Mouse (Mus musculus) ES-E14 (cell line): ENCODE measurements around the gene Vstm2b. TPM values are rescaled to one million over a fixed set of nuclear protein-coding genes. Genes with fewer than 3 reads are reported as not detected.

Experiments
- DNase-seq: peaks from one replicate; pipeline ENCODE4 v3.0.0-alpha.2; 2013; ENCODE audit warnings: low read depth, low spot score
- H3K27ac ChIP-seq: 2 replicates; pipeline ENCODE4 v1.5.1; 2012; ENCODE audit warnings: low read depth, mild to moderate bottlenecking, low read length, moderate library complexity, mixed read lengths; ENCODE audit not compliant: poor library complexity, insufficient read depth, severe bottlenecking
- H3K36me3 ChIP-seq: 2 replicates; pipeline ENCODE4 v1.6.1; 2012; ENCODE audit warnings: mild to moderate bottlenecking, low read length, moderate library complexity, mixed read lengths; ENCODE audit not compliant: control insufficient read depth, poor library complexity, insufficient read depth, severe bottlenecking
- H3K4me1 ChIP-seq, 2 experiments: fragments of 150-350 bp in 1 of 2; sonication (generic) in 1 of 2; 2 replicates each; pipeline ENCODE4 v1.6.1; 2012; ENCODE audit warnings: low read length in 2 of 2, mild to moderate bottlenecking in 1 of 2, mixed read lengths in 1 of 2; ENCODE audit not compliant: control insufficient read depth in 2 of 2, insufficient read depth in 2 of 2, poor library complexity in 1 of 2
- H3K4me3 ChIP-seq, 2 experiments: fragments of 150-350 bp in 1 of 2; sonication (generic) in 1 of 2; 2 replicates each; pipeline ENCODE4 v1.5.1; 2012; ENCODE audit warnings: low read length in 2 of 2, low read depth in 1 of 2, mild to moderate bottlenecking in 1 of 2, mixed read lengths in 1 of 2; ENCODE audit not compliant: insufficient read depth in 1 of 2, poor library complexity in 1 of 2, severe bottlenecking in 1 of 2
- H3K9ac ChIP-seq: 2 replicates; pipeline ENCODE4 v1.6.1; 2012; ENCODE audit warnings: low read depth, mild to moderate bottlenecking, low read length, mixed read lengths; ENCODE audit not compliant: poor library complexity, insufficient read depth, severe bottlenecking
- H3K9me3 ChIP-seq: fragments of 150-350 bp; sonication (generic); 2 replicates; pipeline ENCODE4 v1.6.1; 2012; ENCODE audit warnings: low read depth, mild to moderate bottlenecking, low read length; ENCODE audit not compliant: control insufficient read depth, insufficient read depth
- CHD2 ChIP-seq: IDR thresholded peaks from 2 replicates; pipeline ENCODE4 v1.6.1; 2014; ENCODE audit warnings: mild to moderate bottlenecking, low read depth, low read length, inconsistent platforms
- HCFC1 ChIP-seq: IDR thresholded peaks from 2 replicates; pipeline ENCODE4 v1.6.1; 2012; ENCODE audit warnings: low read length, inconsistent platforms, borderline replicate concordance; ENCODE audit not compliant: insufficient read depth
- MAFK ChIP-seq: IDR thresholded peaks from 2 replicates; pipeline ENCODE4 v1.6.1; 2014; ENCODE audit warnings: mild to moderate bottlenecking, low read depth, low read length, inconsistent platforms; ENCODE audit not compliant: insufficient read depth
- ZC3H11A ChIP-seq: IDR thresholded peaks from 2 replicates; pipeline ENCODE4 v1.6.1; 2012; ENCODE audit warnings: low read depth, mild to moderate bottlenecking, inconsistent platforms, low read length, borderline replicate concordance
- ZNF384 ChIP-seq: IDR thresholded peaks from 2 replicates; pipeline ENCODE4 v1.6.1; 2012; ENCODE audit warnings: low read depth, low read length, inconsistent platforms
- in situ Hi-C, 2 experiments: fragments of 600-800 bp; cut with MboI; formaldehyde crosslinking; loops; one replicate each; pipeline ENCODE4 v1.15.1; 2025; ENCODE audit warnings: low sequenced_read_pairs in 2 of 2, inconsistent platforms in 1 of 2; ENCODE audit not compliant: unreplicated experiment in 2 of 2
- total RNA-seq: library from RNA; depleted of rRNA; stranded (reverse); fragments of 300-350 nt; gene quantifications from 2 replicates; pipeline ENCODE4 v1.2.3, GENCODE M21; 2012

Vstm2b gene
- total RNA-seq, 1 experiment, result 1.7 TPM

GRCm38 (mm10) chr7:40901201-40901600, 3.1 kb downstream of the Vstm2b start:
- in situ Hi-C loops, result no loop called here
- no peaks in the 10 kb centered on the region for H3K9me3 ChIP-seq
- no peak overlapping the region for H3K4me3 ChIP-seq
- no peaks in the 10 kb centered on the region for H3K36me3 ChIP-seq
- peaks cover 0 to 8% of the 10 kb centered on the region in 2 experiments; a peak in 1 of 4 replicates for H3K4me1 ChIP-seq
- H3K9ac ChIP-seq, result no peak overlapping the region
- no peak for DNase-seq
- peak; percentile 20; the same call in 1 of the 2 replicates for TF ChIP-seq ZC3H11A
- TF ChIP-seq MAFK, result no peak
- no peak overlapping the region for H3K27ac ChIP-seq

DNA sequence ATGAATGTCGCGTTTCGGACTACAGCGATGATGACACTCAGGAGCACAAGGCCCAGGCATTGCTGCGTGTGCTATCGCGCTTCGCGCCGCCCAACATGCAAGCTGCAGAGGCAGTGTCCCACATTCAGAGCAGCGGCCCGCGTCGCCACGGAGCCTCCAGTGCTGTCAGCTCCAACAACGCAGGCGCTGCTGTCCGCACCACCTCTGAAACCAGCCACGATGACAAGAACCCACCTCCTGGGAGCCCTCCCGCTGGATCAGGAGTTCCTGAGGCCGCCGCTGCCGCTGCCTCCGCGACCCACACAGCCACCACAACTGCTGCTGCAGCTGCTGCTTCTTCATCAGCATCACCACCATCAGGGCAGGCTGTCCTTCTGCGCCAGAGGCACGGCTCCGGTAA, 4.4 kb downstream of the Vstm2b start:
- Histone ChIP-seq H3K4me1 (peaks cover 0 to 8% of the 10 kb centered on the region in 2 experiments; a peak in 1 of 4 replicates), H3K4me3 (peak overlapping the region; percentile 21 to 32; a peak in 1 of 4 replicates), H3K9ac (no peak overlapping the region), H3K27ac (no peak overlapping the region), H3K36me3 (no peaks in the 10 kb centered on the region), H3K9me3 (no peaks in the 10 kb centered on the region)
- in situ Hi-C loops, result no loop called here
- no peak for DNase-seq
- TF ChIP-seq MAFK, result no peak

DNA sequence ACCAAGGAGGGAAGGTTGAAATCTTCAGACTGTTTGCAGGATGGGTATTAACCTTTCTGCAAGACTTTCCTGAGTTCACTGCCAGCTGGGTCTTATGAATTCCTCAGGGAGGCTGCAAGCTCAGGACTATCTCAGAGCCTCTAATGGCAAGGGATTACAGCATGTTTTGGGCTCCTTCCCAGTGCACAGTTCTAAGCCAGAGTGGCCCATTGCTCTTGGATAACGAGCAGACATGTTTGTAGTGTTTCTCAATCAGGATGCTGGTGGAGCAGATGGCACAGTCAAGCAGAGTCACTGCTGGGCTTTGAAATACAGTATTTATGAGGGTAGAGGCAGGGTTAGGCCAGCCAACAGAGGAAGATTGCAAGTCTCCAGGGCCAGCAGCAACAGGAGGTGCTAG, 8.4 kb downstream of the Vstm2b start:
- Histone ChIP-seq H3K36me3 (no peaks in the 10 kb centered on the region), H3K4me1 (no peaks in the 10 kb centered on the region), H3K9me3 (no peaks in the 10 kb centered on the region), H3K27ac (no peak overlapping the region), H3K4me3 (no peak overlapping the region), H3K9ac (no peak overlapping the region)
- TF ChIP-seq CHD2, result no peak
- TF ChIP-seq HCFC1, result no peak
- no peak for TF ChIP-seq ZNF384
- no peak for TF ChIP-seq ZC3H11A
- no peak for TF ChIP-seq MAFK
- no peak for DNase-seq
- in situ Hi-C loops, result no loop called here

- Histone ChIP-seq H3K4me3 (no peak overlapping the region), H3K36me3 (no peaks in the 10 kb centered on the region), H3K27ac (no peak overlapping the region), H3K4me1 (no peaks in the 10 kb centered on the region), H3K9me3 (no peaks in the 10 kb centered on the region), H3K9ac (no peak overlapping the region)
- in situ Hi-C loops, result no loop called here
- no peak for DNase-seq
- TF ChIP-seq ZC3H11A, result no peak
- no peak for TF ChIP-seq MAFK
- no peak for TF ChIP-seq CHD2
- TF ChIP-seq HCFC1, result no peak
- no peak for TF ChIP-seq ZNF384
Observed at GRCm38 (mm10) chr7:40916761-40917160, 18.6 kb downstream of the Vstm2b start.

- Histone ChIP-seq H3K4me3 (no peak overlapping the region), H3K9ac (no peak overlapping the region), H3K9me3 (no peaks in the 10 kb centered on the region), H3K4me1 (no peaks in the 10 kb centered on the region), H3K36me3 (no peaks in the 10 kb centered on the region), H3K27ac (no peak overlapping the region)
- in situ Hi-C loops, result loop anchor here in 1 of 2 experiments (10.0 kb wide), 1 partner anchor 55 kb away; no protein-coding TSS in a partner anchor
- DNase-seq, result no peak
- TF ChIP-seq ZC3H11A (no peak), HCFC1 (no peak), ZNF384 (no peak), MAFK (no peak), CHD2 (no peak)
Observed at GRCm38 (mm10) chr7:40920118-40920517, 22.0 kb downstream of the Vstm2b start.
